8 mouse cellular contexts compared by ENCODE assay signal in genomic region chr9:53990921-53991320, GRCm38 (mm10). TPM values are rescaled to one million over a fixed set of nuclear protein-coding genes. Genes with fewer than 3 reads are reported as not detected.
DNase-seq lines count a peak whose midpoint lies in the region; ATAC-seq and TF ChIP-seq lines count a peak whose summit lies in the region.

No protein-coding gene starts in this region.

- H3K9me3 ChIP-seq in forebrain, embryonic 15.5 days, result no peaks in the 10 kb centered on the region
- no peaks in the 10 kb centered on the region for H3K9me3 ChIP-seq in midbrain, embryonic 12.5 days

- no peak overlapping the region for H3K27ac ChIP-seq in forebrain, embryonic 15.5 days (replicated peaks)
- H3K27ac ChIP-seq in midbrain, embryonic 12.5 days (replicated peaks), result no peak overlapping the region

- ATAC-seq in frontal cortex, adult (ENCODE audit: low TSS enrichment), result peak; percentile 73
- ATAC-seq in forebrain, embryonic 15.5 days (replicated peaks), result peak; percentile 89; the same call in 1 of the 2 replicates
- peak; percentile 54; the same call in 1 of the 2 replicates for ATAC-seq in midbrain, embryonic 12.5 days (ENCODE audit: low FRiP score, low read depth)

- 2% methylated on average over 3 of the region's 3 CpGs for WGBS in forebrain, embryonic 15.5 days
- WGBS in midbrain, embryonic 12.5 days, result 10% methylated on average over 3 of the region's 3 CpGs

- no peaks in the 10 kb centered on the region for H3K27me3 ChIP-seq in forebrain, embryonic 15.5 days
- H3K27me3 ChIP-seq in midbrain, embryonic 12.5 days, result 0 out of 2 replicates have a peak, but pooled peaks cover 5% of the 10 kb centered on the region

- H3K4me3 ChIP-seq in forebrain, embryonic 15.5 days, result no peak overlapping the region
- no peak overlapping the region for H3K4me3 ChIP-seq in midbrain, embryonic 12.5 days

- no peak overlapping the region for H3K4me2 ChIP-seq in forebrain, embryonic 15.5 days (replicated peaks)
- H3K4me2 ChIP-seq in midbrain, embryonic 12.5 days (replicated peaks), result no peak overlapping the region

- H3K4me1 ChIP-seq in forebrain, embryonic 15.5 days, result no peaks in the 10 kb centered on the region
- no peaks in the 10 kb centered on the region for H3K4me1 ChIP-seq in midbrain, embryonic 12.5 days

- no peak overlapping the region for H3K9ac ChIP-seq in forebrain, embryonic 15.5 days (replicated peaks)
- H3K9ac ChIP-seq in midbrain, embryonic 12.5 days (replicated peaks), result no peak overlapping the region

- no peak for TF ChIP-seq POLR2A in brain, embryonic 14.5 days (IDR thresholded peaks at IDR 0.05; ENCODE audit: borderline replicate concordance, extremely low read depth, insufficient read depth, insufficient read length, poor library complexity, severe bottlenecking)

- no peak for DNase-seq in frontal cortex, postnatal 25 days (ENCODE audit: low spot score in 2 of 2)
- peak; percentile 50 for DNase-seq in 416B (ENCODE audit: low read depth)
- DNase-seq in brain, embryonic 14.5 days (ENCODE audit: low read depth), result peak; percentile 84
- DNase-seq in kidney, postnatal 10 days, result peak; percentile 37
- DNase-seq in ovary, postnatal 10 days (ENCODE audit: low spot score), result no peak

- peak; percentile 83 for TF ChIP-seq CTCF in brain, embryonic 14.5 days (IDR thresholded peaks at IDR 0.05; ENCODE audit: borderline replicate concordance, extremely low read depth, insufficient read depth, insufficient read length)

- no peaks in the 10 kb centered on the region for H3K36me3 ChIP-seq in forebrain, embryonic 15.5 days
- H3K36me3 ChIP-seq in midbrain, embryonic 12.5 days, result no peaks in the 10 kb centered on the region

RNA-seq across cellular contexts. Expression of gene Elmod1, which starts 15.8 kb away (rescaled TPM):
- polyA plus RNA-seq in brain, embryonic 14.5 days (2012; rRNA removed), result 55.4 and 55.5 TPM in 2 replicates
- 34.7 and 34.8 TPM in 2 replicates for polyA plus RNA-seq in forebrain, embryonic 15.5 days (2015; fragmentation: Nextera tagmentation; extraction: Ambion mirVana)
- polyA plus RNA-seq in midbrain, embryonic 12.5 days (2016; fragmentation: Nextera tagmentation; extraction: Ambion mirVana), result 4.5 and 4.9 TPM in 2 replicates

Comparison
In these comparisons a context has a peak if more than half of its experiments do, and no peak if none do; other contexts are left out.
1. DNase-seq: peak in 416B (single experiment), brain, embryonic 14.5 days (single experiment) and kidney, postnatal 10 days (single experiment); none in frontal cortex, postnatal 25 days (0 of 2) and ovary, postnatal 10 days (single experiment).
2. Peak in every context shown above with its lines, with median percentiles within 50 percentile points of each other: ATAC-seq.